Mouse (Mus musculus) heart, embryonic 16.5 days (tissue): ENCODE data around the gene Tulp3. TPM values are rescaled to one million over a fixed set of nuclear protein-coding genes. Genes with fewer than 3 reads are reported as not detected.
A peak's percentile ranks its signal among the peaks of the same experiment; 100 is the strongest.

Experiments
- ATAC-seq: fragments of 200-750 bp; cut with Nextera tagmentation; replicated peaks from 2 replicates; pipeline ENCODE4 v1.8.0; 2017; ENCODE audit warnings: moderate number of reproducible peaks; ENCODE audit not compliant: insufficient read depth, low FRiP score; ENCODE audit errors: extremely low read depth
- H3K27ac ChIP-seq: fragments of 300-500 bp; sonication (generic); 2 replicates; pipeline ENCODE4 v1.5.1; 2014; ENCODE audit warnings: mild to moderate bottlenecking, low read length, control low read depth, moderate library complexity
- H3K27me3 ChIP-seq: fragments of 300-500 bp; sonication (generic); 2 replicates; pipeline ENCODE4 v1.6.1; 2014; ENCODE audit warnings: low read length, mixed read lengths; ENCODE audit not compliant: control insufficient read depth, insufficient read depth
- H3K36me3 ChIP-seq: fragments of 300-500 bp; sonication (generic); 2 replicates; pipeline ENCODE4 v1.6.1; 2014; ENCODE audit not compliant: control insufficient read depth, insufficient read depth
- H3K4me1 ChIP-seq: fragments of 300-500 bp; sonication (generic); 2 replicates; pipeline ENCODE4 v1.6.1; 2014; ENCODE audit warnings: low read length, mixed read lengths; ENCODE audit not compliant: control insufficient read depth, insufficient read depth
- H3K4me2 ChIP-seq: fragments of 300-500 bp; sonication (generic); 2 replicates; pipeline ENCODE4 v1.6.1; 2014; ENCODE audit warnings: low read depth, mild to moderate bottlenecking, control low read depth, low read length
- H3K4me3 ChIP-seq: fragments of 300-500 bp; sonication (generic); 2 replicates; pipeline ENCODE4 v1.5.1; 2014; ENCODE audit warnings: mild to moderate bottlenecking, control low read depth, low read length
- H3K9ac ChIP-seq: fragments of 300-500 bp; sonication (generic); 2 replicates; pipeline ENCODE4 v1.6.1; 2014; ENCODE audit warnings: low read length, control low read depth
- H3K9me3 ChIP-seq: fragments of 300-500 bp; sonication (generic); replicated peaks from 2 replicates; pipeline ENCODE4 v1.6.1; 2016; ENCODE audit warnings: low read length; ENCODE audit not compliant: control insufficient read depth
- WGBS: fragments of 180-500 bp; shearing (Covaris S2); extraction: QIAGEN DNeasy Blood & Tissue Kit; methylation state at CpG from one replicate; pipeline ENCODE4 v1.1.7; 2014; 5-methylcytosine and 5-hydroxymethylcytosine counted together
- polyA plus RNA-seq: library from polyadenylated mRNA; unstranded; fragments of >200 nt; fragmentation: Nextera tagmentation; extraction: Ambion mirVana; gene quantifications from 2 replicates; pipeline ENCODE4 v1.2.1, GENCODE M21; 2015

Gene Tulp3
- 11.0 and 11.1 TPM in 2 replicates for polyA plus RNA-seq

DNA sequence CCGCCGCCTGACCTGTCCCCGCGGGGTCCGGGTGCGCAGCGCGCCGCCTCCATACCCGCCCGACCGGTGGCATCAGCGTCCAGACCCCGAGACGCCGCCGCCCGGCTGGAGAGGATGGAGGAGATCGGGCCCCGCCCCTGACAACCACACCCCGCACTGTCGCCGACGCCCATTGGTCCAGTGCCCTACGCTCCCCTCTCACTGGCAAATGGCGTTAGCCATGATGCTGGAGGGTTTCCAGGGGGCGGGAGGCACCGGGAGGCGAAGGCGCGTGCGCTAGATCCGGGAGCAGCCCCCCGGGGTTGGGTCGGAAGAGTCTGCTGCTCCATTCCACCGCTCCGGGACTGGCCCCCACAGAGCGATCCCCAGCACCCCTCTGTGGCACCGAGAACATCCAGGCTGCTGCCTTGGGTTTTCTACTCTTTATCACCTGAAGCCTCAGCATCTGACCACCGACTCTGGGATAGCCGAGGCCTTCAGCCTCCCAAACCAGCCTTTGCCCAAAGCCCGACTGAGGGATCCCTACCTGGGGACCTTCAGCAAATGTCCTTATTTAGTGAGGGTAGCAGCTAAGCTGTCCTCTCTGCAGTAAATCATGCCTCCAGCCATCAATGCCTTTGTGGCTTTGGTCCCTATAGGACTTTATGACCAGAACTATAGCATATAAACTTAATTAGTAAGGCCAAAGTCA lies at the start of gene Tulp3:
Gene Tulp3 (minus strand): TSS at position 126 of the 691 bp plus-strand sequence.
- under 1% methylated on average over 39 of the region's 42 CpGs for WGBS
- H3K4me3 ChIP-seq = peak within 1 kb of the TSS; percentile 87
- peak within 1 kb of the TSS; percentile 82 for H3K27ac ChIP-seq

GRCm38 (mm10) chr6:128404708-128405107 lies 49.1 kb upstream of the Tulp3 start:
- no peaks in the 10 kb centered on the region for H3K9me3 ChIP-seq
- H3K4me1 ChIP-seq = peaks cover 8% of the 10 kb centered on the region; the same call in 1 of the 2 replicates
- no peak overlapping the region for H3K27ac ChIP-seq
- WGBS = 51% methylated on average over 5 of the region's 5 CpGs
- H3K4me3 ChIP-seq = no peak overlapping the region
- H3K27me3 ChIP-seq = no peaks in the 10 kb centered on the region
- peaks cover 21% of the 10 kb centered on the region for H3K36me3 ChIP-seq
- no peak overlapping the region for H3K4me2 ChIP-seq
- H3K9ac ChIP-seq = no peak overlapping the region
- ATAC-seq = 0 out of 2 replicates have a peak, but pooled peaks have one; percentile 4

More for the DNA sequence above, at the start of gene Tulp3:
- Histone ChIP-seq H3K9me3 (no peaks in the 10 kb centered on the region), H3K9ac (peak within 1 kb of the TSS; percentile 84), H3K36me3 (peaks cover 15% of the 10 kb centered on the region; the same call in 1 of the 2 replicates), H3K4me2 (peak within 1 kb of the TSS; percentile 91), H3K27me3 (no peaks in the 10 kb centered on the region), H3K4me1 (peaks cover 6% of the 10 kb centered on the region)
- peak; percentile 100 for ATAC-seq

- peak; percentile 70 for ATAC-seq
- Histone ChIP-seq H3K27me3 (no peaks in the 10 kb centered on the region), H3K4me1 (peaks cover 11% of the 10 kb centered on the region), H3K36me3 (no peaks in the 10 kb centered on the region), H3K4me3 (peak overlapping the region; percentile 41), H3K9me3 (no peaks in the 10 kb centered on the region), H3K9ac (peak overlapping the region; percentile 65), H3K27ac (no peak overlapping the region), H3K4me2 (peak overlapping the region; percentile 62)
- WGBS = 31% methylated on average over 21 of the region's 21 CpGs
Measured at GRCm38 (mm10) chr6:128399421-128400185, 44.0 kb upstream of the Tulp3 start.

GRCm38 (mm10) chr6:128398996-128399395 lies 43.3 kb upstream of the Tulp3 start, which contains the start of gene Nrip2:
Gene Nrip2, plus strand, starts transcription at chr6:128399296.
- H3K4me3 ChIP-seq = peak within 1 kb of the TSS; percentile 41
- peak within 1 kb of the TSS; percentile 62 for H3K4me2 ChIP-seq
- WGBS = 62% methylated on average over 3 of the region's 3 CpGs
- peak within 1 kb of the TSS; percentile 65 for H3K9ac ChIP-seq
- no peaks in the 10 kb centered on the region for H3K27me3 ChIP-seq
- no peak within 1 kb of the TSS for H3K27ac ChIP-seq
- H3K9me3 ChIP-seq = no peaks in the 10 kb centered on the region
- no peaks in the 10 kb centered on the region for H3K36me3 ChIP-seq
- ATAC-seq = no peak
- H3K4me1 ChIP-seq = peaks cover 11% of the 10 kb centered on the region

DNA sequence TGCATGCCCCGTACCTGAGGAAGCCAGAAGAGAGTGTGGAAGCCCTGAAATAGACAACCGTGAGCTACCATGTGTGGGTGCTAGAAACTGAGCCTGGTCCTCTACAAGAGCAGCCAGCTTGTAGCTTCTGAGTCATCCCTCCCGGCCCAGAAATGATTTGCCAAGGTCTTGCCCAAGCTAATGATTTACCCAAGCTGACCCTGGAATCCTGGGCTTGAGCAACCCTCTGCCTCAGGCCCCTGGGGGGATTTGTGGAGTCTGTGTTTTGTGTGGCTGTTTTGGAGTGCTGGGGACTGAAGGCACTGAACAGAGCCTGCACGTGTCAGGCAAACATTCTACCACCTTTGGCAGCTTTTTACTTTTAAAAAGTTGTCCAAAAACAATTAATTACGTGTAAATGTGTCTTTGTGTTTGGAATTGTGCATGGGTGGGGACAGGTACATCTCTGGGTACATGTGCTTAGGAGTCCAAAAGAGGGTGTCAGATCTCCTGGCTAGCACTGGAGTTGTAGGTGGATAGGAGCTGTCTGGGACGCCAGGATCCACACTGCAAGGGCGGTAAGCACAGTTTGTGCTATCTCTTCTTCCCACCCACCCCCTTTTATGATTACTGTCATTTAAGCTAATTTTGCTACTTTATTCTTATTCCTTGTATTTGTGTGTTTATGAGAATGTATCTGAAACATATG lies 42.1 kb upstream of the Tulp3 start:
- Histone ChIP-seq H3K9me3 (no peaks in the 10 kb centered on the region), H3K4me3 (no peak overlapping the region), H3K9ac (no peak overlapping the region), H3K36me3 (no peaks in the 10 kb centered on the region), H3K27me3 (no peaks in the 10 kb centered on the region), H3K4me2 (no peak overlapping the region), H3K27ac (no peak overlapping the region), H3K4me1 (peaks cover 11% of the 10 kb centered on the region)
- ATAC-seq = no peak
- WGBS = 74% methylated on average over 7 of the region's 7 CpGs

DNA sequence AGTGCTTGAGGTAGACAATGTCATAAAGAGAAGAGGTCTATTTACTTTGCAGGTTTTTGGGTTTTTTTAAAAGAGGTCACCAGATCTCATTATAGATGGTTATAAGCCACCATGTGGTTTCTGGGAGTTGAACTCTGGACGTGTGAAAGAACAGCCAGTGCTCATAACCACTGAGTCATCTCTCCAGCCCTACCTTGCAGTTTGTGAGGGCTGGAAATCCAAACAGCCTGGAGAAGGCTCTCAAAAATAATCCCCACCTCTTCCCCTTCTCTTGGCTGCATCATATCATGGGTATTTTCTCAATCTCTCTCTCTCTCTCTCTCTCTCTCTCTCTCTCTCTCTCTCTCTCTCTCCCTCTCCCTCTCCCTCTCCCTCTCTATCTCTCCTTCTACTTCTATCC lies 35.0 kb upstream of the Tulp3 start:
- WGBS = 31% methylated on average over 1 of the region's 1 CpGs
- H3K27me3 ChIP-seq = no peaks in the 10 kb centered on the region

GRCm38 (mm10) chr6:128389185-128389584 lies 33.5 kb upstream of the Tulp3 start:
- 76% methylated on average over 1 of the region's 1 CpGs for WGBS
- Histone ChIP-seq H3K27me3 (no peaks in the 10 kb centered on the region), H3K9me3 (no peaks in the 10 kb centered on the region), H3K36me3 (no peaks in the 10 kb centered on the region), H3K27ac (no peak overlapping the region), H3K9ac (no peak overlapping the region), H3K4me3 (no peak overlapping the region), H3K4me1 (no peaks in the 10 kb centered on the region), H3K4me2 (no peak overlapping the region)
- ATAC-seq = no peak

More for the DNA sequence above, 35.0 kb upstream of the Tulp3 start:
- Histone ChIP-seq H3K9me3 (no peaks in the 10 kb centered on the region), H3K36me3 (no peaks in the 10 kb centered on the region), H3K27ac (no peak overlapping the region), H3K9ac (no peak overlapping the region), H3K4me1 (no peaks in the 10 kb centered on the region), H3K4me2 (no peak overlapping the region), H3K4me3 (no peak overlapping the region)
- ATAC-seq = no peak

GRCm38 (mm10) chr6:128385026-128385425 lies 29.4 kb upstream of the Tulp3 start:
- no peaks in the 10 kb centered on the region for H3K4me1 ChIP-seq
- 59% methylated on average over 1 of the region's 1 CpGs for WGBS

More at GRCm38 (mm10) chr6:128385026-128385425, 29.4 kb upstream of the Tulp3 start:
- Histone ChIP-seq H3K36me3 (no peaks in the 10 kb centered on the region), H3K4me3 (no peak overlapping the region), H3K9ac (no peak overlapping the region), H3K9me3 (no peaks in the 10 kb centered on the region), H3K27me3 (no peaks in the 10 kb centered on the region), H3K27ac (no peak overlapping the region), H3K4me2 (no peak overlapping the region)
- no peak for ATAC-seq
